Mouse (Mus musculus) limb, embryonic 10.5 days (tissue): Measurements from ENCODE around the gene Bhmt2. TPM values are rescaled to one million over a fixed set of nuclear protein-coding genes. Genes with fewer than 3 reads are reported as not detected.

Experiments
- DNase-seq: peaks from one replicate; pipeline ENCODE4 v3.0.0-alpha.2; 2017; ENCODE audit warnings: low spot score
- H3K27ac ChIP-seq: fragments of 300-500 bp; sonication (generic); 2 replicates; pipeline ENCODE4 v1.5.1; 2016; ENCODE audit warnings: mild to moderate bottlenecking
- H3K27me3 ChIP-seq: fragments of 300-500 bp; sonication (generic); 2 replicates; pipeline ENCODE4 v1.6.1; 2016; ENCODE audit warnings: low read depth, mild to moderate bottlenecking; ENCODE audit not compliant: poor library complexity, severe bottlenecking
- H3K36me3 ChIP-seq: fragments of 300-500 bp; sonication (generic); 2 replicates; pipeline ENCODE4 v1.6.1; 2016; ENCODE audit warnings: mild to moderate bottlenecking, moderate library complexity
- H3K4me1 ChIP-seq: fragments of 300-500 bp; sonication (generic); 2 replicates; pipeline ENCODE4 v1.6.1; 2016
- H3K4me3 ChIP-seq: fragments of 300-500 bp; sonication (generic); 2 replicates; pipeline ENCODE4 v1.5.1; 2016; ENCODE audit warnings: mild to moderate bottlenecking, moderate library complexity
- H3K9me3 ChIP-seq: fragments of 300-500 bp; sonication (generic); replicated peaks from 2 replicates; pipeline ENCODE4 v1.6.1; 2016; ENCODE audit warnings: mild to moderate bottlenecking
- WGBS: fragments of 180-500 bp; shearing (Covaris S2); methylation state at CpG from one replicate; pipeline ENCODE4 v1.1.7; 2016; 5-methylcytosine and 5-hydroxymethylcytosine counted together
- polyA plus RNA-seq: library from polyadenylated mRNA; unstranded; fragments of >200 nt; fragmentation: Nextera tagmentation; extraction: Ambion mirVana; gene quantifications from 2 replicates; pipeline ENCODE4 v1.2.1, GENCODE M21; 2016

Bhmt2 gene
- polyA plus RNA-seq, 1 experiment from 2014 or later = not detected

DNA sequence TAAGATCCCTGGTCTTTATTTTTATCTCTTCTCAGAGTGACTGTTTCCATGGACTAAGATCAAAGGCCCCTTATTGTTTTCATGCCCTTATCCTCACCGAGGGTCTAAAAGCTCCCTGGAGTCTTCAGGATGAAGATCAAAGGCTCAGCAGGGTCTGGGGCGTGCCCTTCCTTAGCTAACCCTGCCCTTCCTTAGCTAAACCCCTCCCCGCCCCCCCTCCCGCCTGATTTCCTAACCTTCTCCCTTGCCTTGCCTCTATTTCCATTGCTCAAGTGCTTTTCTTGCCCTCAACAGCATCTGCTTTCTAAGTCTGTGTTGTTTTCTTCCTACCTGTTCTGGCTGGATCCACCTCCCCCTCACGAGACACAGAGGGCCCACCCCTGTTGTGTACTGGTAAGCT is 13.2 kb upstream of the Bhmt2 start:
- H3K36me3 ChIP-seq = no peaks in the 10 kb centered on the region
- H3K27ac ChIP-seq = no peak overlapping the region
- WGBS = 9% methylated on average over 5 of the region's 5 CpGs
- no peak overlapping the region; the same call in 1 of the 2 replicates for H3K4me3 ChIP-seq
- no peak for DNase-seq
- peaks cover 6% of the 10 kb centered on the region for H3K4me1 ChIP-seq
- no peaks in the 10 kb centered on the region for H3K27me3 ChIP-seq
- no peaks in the 10 kb centered on the region for H3K9me3 ChIP-seq

DNA sequence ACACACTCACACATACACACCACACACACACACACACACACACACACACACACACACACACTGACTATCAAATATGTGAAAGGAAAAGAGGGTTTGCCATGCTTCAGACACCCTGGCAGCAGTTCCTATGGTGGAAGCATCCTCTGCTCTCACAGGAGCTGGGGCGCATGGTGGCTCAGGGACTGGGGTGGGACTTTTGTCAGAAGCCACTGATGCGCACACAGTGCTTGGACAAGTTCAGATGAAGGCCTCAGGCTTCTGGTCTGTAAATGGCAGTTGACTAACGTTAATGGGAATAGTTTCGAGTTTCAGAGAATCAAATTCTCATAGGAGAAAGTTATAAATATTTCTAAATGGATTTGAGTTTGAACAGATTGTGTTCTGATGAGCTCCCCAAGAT is 11.1 kb upstream of the Bhmt2 start:
- DNase-seq = no peak
- Histone ChIP-seq H3K9me3 (no peaks in the 10 kb centered on the region), H3K4me1 (peaks cover 6% of the 10 kb centered on the region), H3K36me3 (no peaks in the 10 kb centered on the region), H3K4me3 (no peak overlapping the region), H3K27me3 (no peaks in the 10 kb centered on the region), H3K27ac (no peak overlapping the region)
- WGBS = 87% methylated on average over 4 of the region's 4 CpGs

DNA sequence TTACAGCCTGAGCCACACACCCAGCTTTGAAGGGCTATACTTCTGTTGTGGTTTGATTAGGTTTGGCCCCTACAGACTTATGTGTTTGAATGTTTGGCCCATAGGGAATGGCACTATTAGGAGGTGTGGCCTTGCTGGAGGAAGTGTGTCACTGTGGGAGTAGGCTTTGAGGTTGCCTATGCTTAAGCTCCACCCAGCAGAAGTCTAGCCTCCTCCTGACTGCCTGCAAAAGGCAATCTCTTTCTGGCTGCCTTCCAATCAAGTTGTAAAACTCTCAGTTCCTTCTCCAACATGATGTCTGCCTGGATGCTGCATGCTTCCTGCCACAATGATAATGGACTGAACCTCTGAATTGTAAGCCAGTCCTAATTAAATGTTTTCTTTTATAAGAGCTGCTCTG is 9.2 kb upstream of the Bhmt2 start:
- Histone ChIP-seq H3K27me3 (no peaks in the 10 kb centered on the region), H3K9me3 (no peaks in the 10 kb centered on the region), H3K36me3 (no peaks in the 10 kb centered on the region), H3K27ac (no peak overlapping the region), H3K4me3 (no peak overlapping the region), H3K4me1 (peaks cover 6% of the 10 kb centered on the region)
- no peak for DNase-seq

DNA sequence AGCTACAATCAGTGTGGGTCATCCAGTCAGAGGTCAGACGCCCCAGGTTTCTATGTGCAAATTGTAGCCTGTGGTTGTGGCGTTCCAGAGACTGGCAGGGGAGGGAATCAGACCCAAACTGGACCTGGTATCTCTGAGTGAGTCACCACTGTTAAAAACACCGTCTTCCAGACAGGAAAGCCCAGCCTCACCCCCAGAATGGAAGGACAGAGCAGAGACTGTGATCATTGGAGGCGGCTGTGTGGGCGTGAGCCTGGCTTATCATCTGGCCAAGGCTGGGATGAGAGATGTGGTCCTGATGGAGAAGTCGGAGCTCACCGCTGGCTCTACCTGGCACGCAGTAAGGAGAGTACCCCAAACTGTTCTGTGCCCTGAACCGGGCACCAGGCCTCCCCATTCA is 2.8 kb upstream of the Bhmt2 start:
- no peaks in the 10 kb centered on the region for H3K36me3 ChIP-seq
- no peak for DNase-seq
- H3K4me3 ChIP-seq = no peak overlapping the region
- no peaks in the 10 kb centered on the region for H3K9me3 ChIP-seq
- H3K4me1 ChIP-seq = peaks cover 7% of the 10 kb centered on the region
- WGBS = 79% methylated on average over 9 of the region's 9 CpGs
- no peak overlapping the region for H3K27ac ChIP-seq
- peaks cover 32% of the 10 kb centered on the region for H3K27me3 ChIP-seq

DNA sequence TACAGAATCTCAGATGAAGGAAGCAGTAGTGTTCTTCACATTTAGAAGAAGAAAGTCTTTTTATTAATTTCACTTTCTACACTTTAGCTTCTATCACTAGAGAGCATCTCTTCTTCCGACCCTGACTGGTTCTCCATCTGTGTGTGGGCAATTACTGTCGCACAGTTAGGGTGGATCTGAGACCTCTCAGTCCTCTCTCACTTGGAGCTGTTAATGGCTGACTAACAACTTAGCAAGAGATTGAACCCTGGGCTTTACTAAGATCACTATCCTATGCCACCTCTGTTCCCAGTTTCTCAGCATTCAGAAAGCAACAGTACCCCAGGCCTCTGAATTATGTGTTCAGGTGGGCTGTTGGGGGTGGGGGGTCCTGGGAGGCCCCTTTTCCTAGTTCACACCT is 806 bp downstream of the Bhmt2 start:
- Histone ChIP-seq H3K9me3 (no peaks in the 10 kb centered on the region), H3K4me3 (no peak overlapping the region), H3K27me3 (peaks cover 32% of the 10 kb centered on the region), H3K36me3 (no peaks in the 10 kb centered on the region), H3K27ac (no peak overlapping the region), H3K4me1 (peaks cover 7% of the 10 kb centered on the region)
- DNase-seq = no peak
- 46% methylated on average over 2 of the region's 2 CpGs for WGBS

DNA sequence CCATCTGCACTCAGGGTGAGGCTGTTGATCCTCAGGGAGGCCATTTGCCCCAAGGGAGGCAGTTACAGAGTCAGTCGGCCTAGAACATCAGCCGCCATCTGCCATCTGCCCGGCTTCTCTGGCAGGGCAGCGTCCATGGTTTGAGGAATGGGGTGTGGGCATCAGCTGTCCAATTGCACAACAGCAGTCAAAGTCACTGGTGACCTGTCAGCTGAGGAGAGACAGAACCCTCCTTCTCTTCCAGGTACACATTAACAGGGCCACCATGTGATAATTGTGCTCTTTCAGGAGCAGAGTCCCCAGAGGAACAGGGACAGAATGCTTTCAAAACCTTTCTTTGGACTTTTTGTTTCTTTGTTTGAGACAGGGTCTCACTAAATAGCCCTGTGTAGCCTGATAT is 1.7 kb downstream of the Bhmt2 start:
- WGBS = 94% methylated on average over 4 of the region's 4 CpGs
- peaks cover 32% of the 10 kb centered on the region for H3K27me3 ChIP-seq
- H3K4me3 ChIP-seq = no peak overlapping the region
- DNase-seq = no peak
- no peaks in the 10 kb centered on the region for H3K36me3 ChIP-seq
- no peak overlapping the region for H3K27ac ChIP-seq
- no peaks in the 10 kb centered on the region for H3K9me3 ChIP-seq
- H3K4me1 ChIP-seq = peaks cover 7% of the 10 kb centered on the region

DNA sequence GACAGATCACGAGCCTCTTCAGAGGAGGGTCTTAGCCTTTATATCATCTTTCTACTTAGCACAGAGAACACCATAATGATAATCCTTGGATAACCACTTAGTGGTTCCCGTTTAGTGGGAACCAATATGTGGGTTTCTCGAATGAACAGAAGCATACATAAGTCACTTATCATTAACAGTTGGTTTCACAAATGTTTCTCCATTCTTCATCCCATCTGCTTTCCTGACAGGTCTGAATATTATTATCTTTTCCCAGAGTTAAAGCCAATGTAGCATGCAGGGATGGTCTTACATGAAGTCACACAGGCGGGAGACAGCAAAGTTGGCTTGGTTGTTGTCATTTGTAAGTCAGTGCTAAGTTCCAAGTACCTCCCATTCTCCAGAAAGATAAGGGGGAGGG is 6.5 kb downstream of the Bhmt2 start:
- H3K27me3 ChIP-seq = peaks cover 6% of the 10 kb centered on the region; the same call in 1 of the 2 replicates
- no peaks in the 10 kb centered on the region for H3K9me3 ChIP-seq
- no peaks in the 10 kb centered on the region for H3K4me1 ChIP-seq
- DNase-seq = no peak
- no peaks in the 10 kb centered on the region for H3K36me3 ChIP-seq
- H3K4me3 ChIP-seq = no peak overlapping the region
- 92% methylated on average over 4 of the region's 4 CpGs for WGBS
- no peak overlapping the region for H3K27ac ChIP-seq

DNA sequence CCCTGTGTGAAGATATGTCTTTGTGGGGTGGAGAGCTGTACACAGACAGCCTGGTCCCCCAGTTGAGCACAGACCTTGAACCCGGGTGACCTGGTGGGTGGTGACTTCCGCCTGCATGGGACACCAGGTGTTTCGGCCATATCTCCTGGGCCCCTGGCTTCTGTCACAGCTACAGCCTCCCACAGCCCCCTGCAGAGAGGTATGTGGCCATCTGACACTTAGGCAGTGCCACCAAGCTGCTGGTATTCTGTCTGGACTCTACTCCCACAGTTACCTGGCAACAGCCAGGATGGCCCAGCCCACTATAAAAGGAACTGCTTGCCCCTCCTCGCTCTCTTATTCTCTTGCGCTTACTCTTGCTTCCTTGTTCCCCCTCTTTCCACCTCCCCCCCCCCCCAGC is 16.2 kb downstream of the Bhmt2 start:
- WGBS = 83% methylated on average over 5 of the region's 5 CpGs
- no peaks in the 10 kb centered on the region for H3K9me3 ChIP-seq
- no peak for DNase-seq
- peak overlapping the region; percentile 36; the same call in 1 of the 2 replicates for H3K27ac ChIP-seq
- H3K36me3 ChIP-seq = no peaks in the 10 kb centered on the region
- H3K4me1 ChIP-seq = peaks cover 9% of the 10 kb centered on the region; the same call in 1 of the 2 replicates
- no peaks in the 10 kb centered on the region for H3K27me3 ChIP-seq
- H3K4me3 ChIP-seq = no peak overlapping the region

DNA sequence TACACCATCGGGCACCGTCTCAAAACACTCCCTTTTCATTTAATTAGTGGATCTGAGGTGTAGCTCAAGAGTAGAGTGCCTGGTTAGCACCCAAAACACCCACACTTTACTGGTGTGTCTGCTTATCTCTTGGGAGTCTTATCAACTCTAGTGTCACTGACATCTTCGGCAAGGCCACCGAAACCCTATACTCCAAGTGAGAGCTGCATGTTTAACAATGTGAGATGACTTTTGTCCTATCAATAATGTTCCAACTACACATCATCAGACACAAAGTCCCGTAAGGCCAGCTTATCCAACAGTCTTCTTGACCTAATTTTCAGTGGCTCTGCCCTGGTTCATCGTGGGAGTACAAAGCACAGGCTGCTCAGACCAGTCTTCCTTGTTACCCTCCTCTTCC is 20.7 kb downstream of the Bhmt2 start:
- Histone ChIP-seq H3K27me3 (no peaks in the 10 kb centered on the region), H3K4me3 (no peak overlapping the region), H3K36me3 (no peaks in the 10 kb centered on the region), H3K4me1 (peaks cover 6% of the 10 kb centered on the region; the same call in 1 of the 2 replicates), H3K9me3 (no peaks in the 10 kb centered on the region), H3K27ac (no peak overlapping the region)
- no peak for DNase-seq
- 91% methylated on average over 6 of the region's 6 CpGs for WGBS

DNA sequence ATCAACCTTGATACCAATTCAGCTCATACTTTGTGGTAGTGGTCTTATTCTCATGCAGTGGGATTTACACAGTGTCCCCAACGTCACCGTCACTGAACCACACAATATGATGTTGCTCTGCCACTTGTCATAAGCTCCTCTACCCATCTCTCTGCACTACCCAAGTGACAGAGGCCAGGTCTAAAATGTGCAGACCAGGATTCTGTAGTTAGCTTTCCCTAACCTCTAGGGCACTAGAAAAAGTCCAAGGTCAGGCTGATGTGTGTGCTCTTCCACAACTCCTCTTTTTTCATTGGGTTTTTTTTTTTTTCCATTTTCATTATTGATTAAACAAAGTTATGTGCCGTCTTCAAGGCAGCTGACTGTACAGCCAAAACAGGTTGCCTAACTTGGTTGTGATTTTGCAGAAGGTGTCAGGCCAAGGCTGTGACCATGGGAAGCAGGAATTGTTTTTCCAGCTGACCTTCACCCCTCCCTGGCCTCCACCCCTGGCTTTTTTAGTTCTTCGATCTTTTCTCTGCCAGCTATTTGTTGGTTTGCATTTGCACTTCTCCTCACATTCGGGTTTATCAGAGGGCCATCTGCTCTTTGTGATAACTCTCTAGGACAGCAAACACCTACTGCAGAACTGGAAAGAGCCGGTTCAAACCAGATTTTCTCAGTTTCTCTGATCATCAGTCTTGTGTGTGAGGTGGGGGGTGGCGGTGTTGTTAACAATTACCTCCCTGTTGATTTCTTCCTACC is 25.5 kb downstream of the Bhmt2 start:
- Histone ChIP-seq H3K4me1 (no peaks in the 10 kb centered on the region), H3K36me3 (no peaks in the 10 kb centered on the region), H3K27ac (no peak overlapping the region), H3K4me3 (no peak overlapping the region), H3K27me3 (no peaks in the 10 kb centered on the region), H3K9me3 (no peaks in the 10 kb centered on the region)
- 78% methylated on average over 7 of the region's 7 CpGs for WGBS
- no peak for DNase-seq

DNA sequence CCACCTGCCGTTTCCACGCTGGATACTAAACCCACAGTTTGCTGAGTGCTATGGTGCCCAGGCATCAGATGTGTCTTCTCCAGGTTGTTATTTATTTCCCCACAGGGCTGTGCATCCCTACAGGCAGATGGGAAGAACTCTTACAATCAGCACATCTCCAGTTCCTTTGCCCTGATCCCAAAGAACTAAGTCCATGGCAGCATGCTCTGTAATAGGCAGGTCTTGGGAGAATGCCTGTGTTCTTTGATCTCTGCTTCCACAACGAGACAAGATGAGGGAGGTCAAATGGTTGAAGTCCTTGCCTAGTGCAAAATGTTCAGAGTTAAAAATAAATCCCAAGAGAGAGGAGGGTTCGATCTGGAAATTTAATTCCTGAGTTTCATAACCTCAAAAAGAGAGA is 34.5 kb downstream of the Bhmt2 start:
- H3K27me3 ChIP-seq = no peaks in the 10 kb centered on the region
- no peak overlapping the region for H3K27ac ChIP-seq

DNA sequence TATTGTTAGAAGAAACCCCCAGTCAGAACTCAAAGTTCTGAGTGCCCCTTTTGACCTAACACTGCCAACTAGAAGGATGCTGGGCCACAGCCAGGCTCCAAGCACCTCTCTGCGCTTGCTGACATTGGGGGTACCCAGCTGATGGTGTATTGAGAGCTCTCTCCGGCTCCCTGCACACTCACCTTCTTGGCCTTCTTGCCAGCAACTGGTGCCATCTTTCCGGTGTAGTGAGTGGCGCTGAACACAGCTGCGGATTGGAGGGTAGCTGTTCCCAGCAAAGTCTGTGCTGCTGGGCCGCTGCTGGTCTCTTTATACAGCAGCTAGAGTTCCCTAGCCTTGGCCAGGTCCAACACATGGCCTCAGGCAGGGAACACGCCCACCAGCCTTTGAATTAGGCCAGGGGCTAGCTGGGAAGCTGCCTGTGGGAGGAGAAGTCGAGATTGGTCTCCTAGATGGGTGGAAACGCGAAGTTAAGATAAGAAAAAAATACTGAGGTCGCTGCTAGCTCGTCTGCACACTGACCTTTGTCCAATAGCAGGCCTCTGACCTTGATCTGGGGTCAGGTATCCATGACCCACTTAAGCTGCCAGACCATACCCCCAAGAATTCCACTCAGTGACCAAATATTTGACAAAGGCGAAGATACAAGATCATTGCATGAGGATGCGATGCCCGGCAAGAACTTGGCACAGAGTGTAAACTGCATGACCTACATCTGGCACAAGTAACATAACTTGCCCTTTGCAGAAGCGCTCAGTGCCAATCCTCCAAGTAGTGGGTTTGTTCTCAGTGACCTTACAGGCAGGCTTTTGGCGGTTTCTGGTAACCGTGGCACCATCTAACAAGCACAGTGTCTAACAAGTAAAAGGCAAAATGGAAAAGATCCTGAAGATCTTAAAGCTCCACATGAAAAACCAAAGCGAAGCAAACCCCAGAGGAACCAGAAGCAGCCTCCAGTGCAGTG is 36.5 kb downstream of the Bhmt2 start, which contains the start of gene Bhmt:
Gene Bhmt, minus strand, starts transcription at position 680 of the 964 bp plus-strand sequence.
- Histone ChIP-seq H3K27me3 (no peaks in the 10 kb centered on the region), H3K4me3 (no peak within 1 kb of the TSS), H3K36me3 (no peaks in the 10 kb centered on the region), H3K9me3 (no peaks in the 10 kb centered on the region), H3K27ac (no peak within 1 kb of the TSS), H3K4me1 (peaks cover 6% of the 10 kb centered on the region; the same call in 1 of the 2 replicates)
- no peak for DNase-seq
- 73% methylated on average over 19 of the region's 19 CpGs for WGBS

More for the DNA sequence above, 34.5 kb downstream of the Bhmt2 start:
- Histone ChIP-seq H3K9me3 (no peaks in the 10 kb centered on the region), H3K36me3 (no peaks in the 10 kb centered on the region), H3K4me1 (peaks cover 6% of the 10 kb centered on the region; the same call in 1 of the 2 replicates), H3K4me3 (no peak overlapping the region)
- 74% methylated on average over 4 of the region's 4 CpGs for WGBS
- DNase-seq = no peak

DNA sequence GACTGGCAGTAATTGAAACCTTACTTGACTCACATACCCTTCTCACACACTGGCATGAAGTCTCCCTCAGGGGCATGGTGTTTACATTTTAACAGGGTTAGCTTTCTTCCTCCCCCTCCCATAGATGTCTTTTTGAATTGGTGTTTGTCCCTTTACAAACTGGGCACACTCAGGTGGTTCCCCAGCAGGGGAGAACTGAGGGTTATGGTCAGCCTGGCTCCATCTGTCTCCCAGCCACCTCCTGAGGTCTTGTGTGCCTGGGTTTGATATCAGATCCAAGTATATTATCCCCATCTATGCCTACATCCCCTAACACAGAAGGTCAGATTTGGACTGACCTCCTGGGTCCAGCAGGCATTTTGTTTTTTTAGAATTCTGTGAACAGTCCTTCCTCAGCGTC is 37.5 kb downstream of the Bhmt2 start:
- WGBS = 76% methylated on average over 1 of the region's 1 CpGs
- Histone ChIP-seq H3K36me3 (no peaks in the 10 kb centered on the region), H3K4me1 (peaks cover 6% of the 10 kb centered on the region; the same call in 1 of the 2 replicates), H3K27me3 (no peaks in the 10 kb centered on the region), H3K27ac (no peak overlapping the region), H3K9me3 (no peaks in the 10 kb centered on the region), H3K4me3 (no peak overlapping the region)
- DNase-seq = no peak
